In the genomic region with DNA sequence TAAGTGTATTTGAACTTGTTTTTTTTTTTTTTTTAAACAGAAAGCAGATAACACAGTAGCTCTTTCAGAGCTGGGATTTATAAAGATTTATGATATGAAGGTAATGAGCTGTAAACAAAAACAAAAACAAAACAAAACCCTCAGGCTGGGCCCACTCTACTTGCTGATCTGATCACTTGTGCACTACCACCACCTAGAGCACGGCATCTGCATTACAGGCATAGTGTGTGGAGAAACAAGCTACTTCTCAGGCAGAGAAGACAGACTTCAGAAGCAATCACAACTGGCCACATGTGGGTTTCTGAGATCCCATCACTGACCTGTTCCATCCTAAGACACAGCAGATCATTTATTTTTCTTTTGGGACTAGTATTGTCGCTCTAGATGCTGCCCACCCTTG, we compare ENCODE assay signal across 9 mouse cellular contexts. TPM values are rescaled to one million over a fixed set of nuclear protein-coding genes. Genes with fewer than 3 reads are reported as not detected.
DNase-seq lines count a peak whose midpoint lies in the region; TF ChIP-seq lines count a peak whose summit lies in the region.
"Had no signal": no experiment of that assay in that cellular context is flagged by ENCODE, and none has a peak within 500 bp of the region (broad histone marks: within the 10 kb centered on the region; RNA-seq: fewer than 3 reads in every experiment).

No protein-coding gene starts in this region.

- H3K27ac ChIP-seq in layer of hippocampus, adult 2 months, result no peak overlapping the region

- DNase-seq in adrenal gland, postnatal 10 days, result peak; percentile 16
- DNase-seq in adrenal gland, postnatal 14 days, result no peak
- DNase-seq in layer of hippocampus, adult 2 months (ENCODE audit: low spot score in 2 of 2), result no peak
- no peak for DNase-seq in layer of hippocampus, postnatal 36 days
- peak; percentile 9 for DNase-seq in WW6 (ENCODE audit: low read depth, low spot score)
- peak; percentile 10 for DNase-seq in large intestine, adult 2 months (ENCODE audit: low read depth, low spot score)
- no peak for DNase-seq in T-cell, adult 2 months (ENCODE audit: low spot score)
- no peak for DNase-seq in left cerebral cortex, postnatal 25 days (ENCODE audit: low spot score in 2 of 2)
- DNase-seq: cerebellum, adult 8-10 months had no signal

- intact Hi-C loops in left cerebral cortex, postnatal 25 days (cut with DNase I), result loop anchor here (2.0 kb wide), 1 partner anchor 105 kb away; no protein-coding TSS in a partner anchor

- no peak overlapping the region for H3K4me3 ChIP-seq in layer of hippocampus, adult 2 months

- TF ChIP-seq CTCF in layer of hippocampus, adult 2 months (conservative IDR thresholded peaks at IDR 0.05), result peak; percentile 71

- 33% methylated on average over 2 of the region's 2 CpGs for WGBS in large intestine, adult 2 months

RNA-seq across cellular contexts. Expression of a gene that starts 38.6 kb away (rescaled TPM):
- total RNA-seq in adrenal gland, postnatal 10 days (2021), result 10 to 100 TPM in 1 of 2 experiments, 1 to 10 TPM in 1; 9.0 to 11.4 TPM
- total RNA-seq in adrenal gland, postnatal 14 days (2021), result 7.2 and 9.4 TPM in 2 replicates
- 10 to 100 TPM; 96.0 to 98.3 TPM for total RNA-seq in layer of hippocampus, adult 2 months (2021)
- total RNA-seq in layer of hippocampus, postnatal 36 days (2021), result 10 to 100 TPM; 87.4 to 92.0 TPM
- 2.6 and 2.7 TPM in 2 replicates for polyA plus RNA-seq in large intestine, adult 2 months (2012; rRNA removed)
- total RNA-seq in left cerebral cortex, postnatal 25 days (2021), result 10 to 100 TPM; 61.6 to 73.9 TPM

Comparison
In these comparisons a context has a peak if more than half of its experiments do, and no peak if none do; other contexts are left out.
1. DNase-seq: peak in adrenal gland, postnatal 10 days (single experiment), WW6 (single experiment) and large intestine, adult 2 months (single experiment); none in adrenal gland, postnatal 14 days (single experiment), layer of hippocampus, adult 2 months (0 of 2), layer of hippocampus, postnatal 36 days (0 of 2), T-cell, adult 2 months (single experiment) and left cerebral cortex, postnatal 25 days (0 of 2).